Mouse (Mus musculus): ENCODE results near the gene Ryr3.

DNA sequence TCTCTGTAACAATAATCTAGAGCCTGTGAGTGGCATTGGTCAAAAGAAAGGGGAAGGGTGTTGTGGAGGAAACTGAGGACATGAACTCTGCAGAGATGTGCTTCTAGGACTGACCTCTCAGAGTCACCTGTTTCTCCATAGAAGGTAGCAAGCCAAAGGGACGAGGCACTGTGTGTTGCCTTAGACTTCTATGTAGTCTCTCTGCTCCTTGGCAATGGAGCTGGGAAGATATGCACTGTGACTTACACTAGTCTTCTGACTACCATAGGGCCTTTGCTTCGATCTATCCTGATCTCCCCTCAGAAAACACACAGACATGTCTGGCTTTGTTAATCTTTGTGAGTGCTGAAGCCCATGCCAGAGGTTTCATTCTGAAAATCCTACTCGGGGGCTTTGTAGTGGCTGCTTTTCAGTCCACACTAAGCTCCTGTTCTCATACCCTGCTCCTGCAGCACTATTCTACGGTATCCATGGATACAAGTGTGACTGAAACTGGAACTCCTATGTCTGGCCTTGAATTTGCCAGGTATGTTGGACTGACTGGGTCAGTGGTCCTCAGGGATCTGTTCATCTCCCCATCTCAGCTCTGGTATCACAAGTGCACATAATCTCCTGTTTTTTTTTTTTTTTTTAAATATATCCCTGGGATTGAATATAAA lies 332.3 kb downstream of the Ryr3 start:
- TF ChIP-seq CTCF (IDR thresholded peaks at IDR 0.05; ENCODE audit: borderline replicate concordance, insufficient read depth, low read length) (no peak), POLR2A (IDR thresholded peaks at IDR 0.05; ENCODE audit: low read depth, low read length) (no peak)
